Mouse (Mus musculus): ENCODE results near the gene Olfr1347. TPM values are rescaled to one million over a fixed set of nuclear protein-coding genes. Genes with fewer than 3 reads are reported as not detected.
"Not testable (repeated sequence)": the region's sequence is repeated elsewhere in the genome, so short reads cannot be mapped to it uniquely, and the experiment has no call there.

Gene Olfr1347
- total RNA-seq (2021): not detected
- long read RNA-seq, experiment 1: 0 reads
- long read RNA-seq, experiment 2: 0 reads

- DNase-seq (ENCODE audit: low spot score): no peak
Measured at GRCm38 (mm10) chr7:6499655-6500054, at the start of gene Olfr1347. Gene Olfr1347, minus strand, starts transcription at chr7:6499755.

DNA sequence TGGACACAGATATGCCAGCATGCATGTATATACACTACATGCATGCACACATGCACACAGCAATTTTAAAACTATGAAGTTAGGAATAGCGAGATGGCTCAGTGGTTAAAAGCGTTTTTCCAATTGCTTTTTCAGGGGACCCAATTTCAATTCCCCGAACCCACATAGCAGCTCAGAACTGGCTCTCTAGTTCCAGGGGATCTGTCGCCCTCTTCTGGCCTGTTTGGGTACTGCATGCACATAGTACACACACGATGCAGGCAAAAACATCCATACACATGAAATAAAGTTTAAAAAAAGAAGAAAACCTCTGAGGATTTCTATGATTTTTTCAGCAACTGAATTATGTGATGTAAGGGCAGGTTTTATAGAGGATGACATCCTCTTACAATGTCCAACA is 26.6 kb upstream of the Olfr1347 start:
- no peak for DNase-seq (ENCODE audit: low spot score)

DNA sequence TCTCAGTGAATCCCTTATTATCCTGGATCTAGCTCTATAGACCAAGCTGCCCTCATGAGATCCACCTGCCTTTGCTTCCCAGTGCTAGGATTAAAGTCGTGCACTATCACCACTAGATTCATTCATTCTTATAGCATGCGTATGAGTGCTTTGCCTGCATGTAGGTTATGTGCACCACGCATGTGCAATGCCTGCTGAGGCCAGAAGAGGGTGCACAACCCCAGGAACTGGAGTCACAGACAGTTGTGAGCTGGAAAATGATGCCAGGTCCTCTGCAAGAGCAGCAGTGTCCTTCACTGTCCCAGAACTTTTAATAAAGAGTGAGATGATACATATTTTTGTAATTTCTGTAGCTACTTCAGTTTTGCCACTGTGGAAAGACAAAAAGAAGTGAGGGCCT is 25.4 kb upstream of the Olfr1347 start:
- no peak for DNase-seq (ENCODE audit: low spot score)

DNA sequence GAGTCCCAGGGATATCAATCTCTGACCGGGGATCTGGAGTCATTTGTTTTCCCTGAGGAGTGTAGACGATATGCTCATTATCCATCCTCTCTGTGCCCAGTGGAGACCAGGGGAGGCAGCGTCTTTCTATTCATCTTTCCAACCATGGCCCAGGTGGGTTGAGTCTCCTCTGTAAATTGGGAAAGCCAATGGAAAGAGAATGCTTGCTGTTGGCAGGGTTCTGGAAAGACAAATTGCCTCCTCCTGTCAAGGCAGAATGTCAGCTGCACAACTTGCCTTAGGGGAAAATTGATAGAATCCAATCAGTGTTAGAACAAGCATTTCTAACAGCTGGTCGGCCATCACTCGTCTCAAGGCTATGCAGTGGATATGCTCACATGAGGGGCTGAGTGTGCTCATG is 23.3 kb upstream of the Olfr1347 start, which contains the start of gene Olfr1349:
Gene Olfr1349 (minus strand): TSS at position 101 of the 400 bp plus-strand sequence.
- no peak for DNase-seq (ENCODE audit: low spot score)

DNA sequence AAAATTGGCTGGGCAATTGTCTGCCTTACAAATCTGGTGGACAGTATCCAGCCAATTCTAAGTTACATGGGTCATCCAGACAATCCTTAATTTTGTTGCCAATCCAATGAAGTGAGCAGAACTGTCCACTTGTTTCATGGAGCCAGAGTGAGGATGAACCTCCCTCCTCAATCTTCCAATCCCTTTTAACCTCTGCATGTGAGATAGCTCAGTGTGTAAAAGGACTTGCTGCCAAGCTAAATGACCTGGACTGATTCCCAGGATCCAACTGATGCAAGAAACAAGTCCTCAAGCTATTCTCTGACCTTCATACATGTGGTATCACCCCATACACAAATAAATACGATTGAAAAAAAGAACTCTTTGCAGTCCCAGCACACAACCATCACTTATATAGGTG is 22.1 kb upstream of the Olfr1347 start:
- no peak for DNase-seq (ENCODE audit: low spot score)

- no peak for DNase-seq (ENCODE audit: low spot score)
Measured at GRCm38 (mm10) chr7:6508648-6509047, 9.1 kb upstream of the Olfr1347 start, which contains the start of gene Olfr1348. Gene Olfr1348, minus strand, starts transcription at chr7:6508748.

GRCm38 (mm10) chr7:6486841-6487240 is 12.7 kb downstream of the Olfr1347 start, which contains the start of gene Olfr5:
Gene Olfr5, minus strand, starts transcription at chr7:6486941.
- DNase-seq (ENCODE audit: low spot score): no peak

- DNase-seq (ENCODE audit: low spot score): not testable (repeated sequence)
Measured at GRCm38 (mm10) chr7:6477633-6478032, 21.9 kb downstream of the Olfr1347 start.

DNA sequence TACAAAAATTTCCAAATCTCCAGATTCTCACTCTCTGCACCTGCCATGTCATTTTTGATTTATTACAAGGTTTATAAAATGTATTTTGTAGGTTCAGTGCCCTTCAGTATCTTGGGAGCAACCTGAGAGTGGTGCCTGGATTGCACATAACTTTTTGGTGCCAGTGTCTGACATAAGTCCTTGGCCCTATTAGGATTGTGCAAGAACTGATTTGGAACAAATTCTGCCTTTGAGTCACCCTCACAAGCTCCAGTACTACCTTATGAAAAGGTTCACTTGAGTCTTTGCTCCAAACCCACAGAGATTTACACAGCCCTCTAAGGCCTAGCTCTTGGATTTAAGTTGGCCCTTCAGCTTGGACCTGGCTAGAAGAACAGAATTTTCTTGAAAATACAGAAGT is 32.6 kb downstream of the Olfr1347 start, which contains the start of gene Olfr1346:
Gene Olfr1346 (plus strand): TSS at position 151 of the 400 bp plus-strand sequence.
- no peak for DNase-seq (ENCODE audit: low spot score)

DNA sequence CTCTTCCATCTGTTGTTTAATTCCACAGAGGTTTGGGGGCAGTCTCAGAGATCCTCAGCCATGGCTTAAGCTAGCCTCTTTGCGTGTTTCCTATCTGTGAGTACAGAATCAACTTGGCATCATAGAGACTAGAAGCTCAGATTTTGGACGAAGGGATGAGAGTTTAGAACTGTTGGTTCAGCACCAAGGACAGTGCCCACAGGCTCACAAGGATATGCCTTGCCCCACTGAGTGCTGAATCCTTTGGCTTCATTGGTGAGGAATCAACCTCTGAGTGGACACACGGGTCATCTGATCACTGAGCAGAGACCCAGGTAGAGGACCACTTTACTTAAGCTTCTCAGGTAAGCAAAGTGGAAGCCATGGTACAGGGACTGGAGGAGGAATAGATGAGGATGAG is 43.2 kb downstream of the Olfr1347 start:
- no peak for DNase-seq (ENCODE audit: low spot score)

- no peak for DNase-seq (ENCODE audit: low spot score)
Measured at GRCm38 (mm10) chr7:6455868-6456267, 43.7 kb downstream of the Olfr1347 start, which contains the start of gene Olfr1336. Gene Olfr1336, plus strand, starts transcription at chr7:6456168.

GRCm38 (mm10) chr7:6447771-6448170 is 51.8 kb downstream of the Olfr1347 start:
- no peak for DNase-seq (ENCODE audit: low spot score)

DNA sequence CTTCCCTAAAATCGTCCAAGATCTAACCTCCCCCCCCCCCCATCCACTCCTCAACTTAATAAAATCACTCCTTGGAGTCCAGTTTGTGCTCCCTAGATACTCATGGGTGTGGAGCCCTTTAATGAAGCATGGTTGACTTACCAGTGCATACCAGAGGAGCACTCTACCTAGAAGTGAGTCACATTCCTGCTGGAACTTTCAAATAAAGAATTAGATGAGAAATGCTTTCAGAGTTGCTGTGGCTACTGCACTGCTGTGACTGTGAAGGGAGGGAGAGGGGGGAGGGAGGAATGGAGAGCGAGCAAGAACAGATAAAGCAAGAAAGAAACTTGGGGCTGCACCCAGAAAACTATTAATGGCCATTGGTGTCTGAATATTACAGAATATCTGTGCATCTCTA is 58.4 kb downstream of the Olfr1347 start:
- DNase-seq (ENCODE audit: low spot score): no peak

- DNase-seq (ENCODE audit: low spot score): no peak
Measured at GRCm38 (mm10) chr7:6438388-6438787, 61.2 kb downstream of the Olfr1347 start, which contains the start of gene Olfr1344. Gene Olfr1344, plus strand, starts transcription at chr7:6438688.

Other genes with a start within 250 kb of the Olfr1347 start
- gene Epp13, start 247.0 kb downstream of the Olfr1347 start, total RNA-seq (2021): not detected
- 1 to 10 TPM; 3.3 to 4.2 TPM for gene Zfp667, start 213.2 kb downstream of the Olfr1347 start, total RNA-seq (2021)
- gene Zfp583, start 168.5 kb downstream of the Olfr1347 start, total RNA-seq (2021): under 1 TPM; 0.43 to 0.50 TPM
- gene Gm3854, start 156.0 kb downstream of the Olfr1347 start, total RNA-seq (2021): under 1 TPM; 0.32 to 0.45 TPM
- gene Zfp78, start 136.5 kb downstream of the Olfr1347 start, total RNA-seq (2021): 1 to 10 TPM; 1.8 to 2.5 TPM
- gene Zfp28, start 116.5 kb downstream of the Olfr1347 start, total RNA-seq (2021): 1 to 10 TPM in 1 of 2 experiments, under 1 TPM in 1; 0.90 to 1.0 TPM
- under 1 TPM; 0.12 to 0.16 TPM for gene Smim17, start 101.0 kb downstream of the Olfr1347 start, total RNA-seq (2021)
- gene Gm20715, start 89.5 kb downstream of the Olfr1347 start, total RNA-seq (2021): not detected
- gene Olfr1344, start 61.1 kb downstream of the Olfr1347 start, total RNA-seq (2021): not detected
- not detected for gene Olfr1336, start 43.6 kb downstream of the Olfr1347 start, total RNA-seq (2021)
- gene Olfr1346, start 32.7 kb downstream of the Olfr1347 start, total RNA-seq (2021): not detected
- gene Olfr5, start 12.8 kb downstream of the Olfr1347 start, total RNA-seq (2021): not detected
- gene Olfr1348, start 9.0 kb upstream of the Olfr1347 start, total RNA-seq (2021): not detected
- gene Olfr1349, start 23.2 kb upstream of the Olfr1347 start, total RNA-seq (2021): not detected
- not detected for gene Olfr1350, start 65.1 kb upstream of the Olfr1347 start, total RNA-seq (2021)
- gene Zim1, start 196.7 kb upstream of the Olfr1347 start, total RNA-seq (2021): 1 to 10 TPM; 2.4 to 6.0 TPM
- gene Peg3, start 230.7 kb upstream of the Olfr1347 start, total RNA-seq (2021): 1 to 10 TPM; 2.8 to 7.2 TPM
- under 1 TPM in 1 of 2 experiments, not detected in 1; 0.39 TPM for gene Usp29, start 230.8 kb upstream of the Olfr1347 start, total RNA-seq (2021)